Mouse (Mus musculus): Measurements from ENCODE around the gene Ppfia2.

Gene Ppfia2

DNA sequence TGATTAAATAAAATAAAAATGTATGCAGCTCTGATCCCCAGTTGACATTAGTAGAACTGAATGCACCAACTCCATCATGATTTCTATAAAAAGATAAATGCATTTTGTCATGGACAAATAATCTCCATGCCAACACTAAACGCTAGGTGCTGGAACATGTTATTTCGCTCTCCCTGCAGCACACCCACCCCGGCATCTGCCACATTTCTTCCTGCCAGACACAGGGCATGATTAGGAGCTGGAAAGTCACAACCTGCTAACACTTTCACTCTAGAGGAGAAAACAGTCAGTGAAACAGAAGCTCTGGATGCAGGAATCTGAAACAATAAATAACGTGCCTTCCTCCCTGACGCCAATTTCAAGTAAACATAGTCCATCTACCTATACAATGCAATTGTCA is 211.3 kb downstream of the Ppfia2 start:
- no peak for DNase-seq

GRCm38 (mm10) chr10:106685519-106685918 is 215.4 kb downstream of the Ppfia2 start:
- DNase-seq, result no peak

GRCm38 (mm10) chr10:106719936-106720335 is 249.8 kb downstream of the Ppfia2 start:
- DNase-seq, result no peak

DNA sequence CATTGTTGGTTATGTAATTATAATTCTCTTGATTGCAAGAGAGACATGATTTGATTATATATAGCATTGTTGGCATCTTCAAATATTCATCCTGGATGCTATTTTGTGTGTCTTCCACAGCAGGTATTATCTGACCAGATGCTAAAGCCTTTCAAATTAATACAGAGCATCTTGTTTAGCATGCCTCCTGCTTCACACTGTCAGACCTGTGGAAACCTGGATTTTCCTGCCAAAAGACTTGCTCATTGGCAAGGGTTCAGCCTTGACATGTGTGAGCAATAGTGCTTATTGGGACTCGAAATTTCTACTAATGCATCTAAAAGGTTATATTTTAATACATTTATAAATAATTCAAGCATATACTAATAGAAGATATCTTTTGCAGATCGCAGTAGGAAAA is 262.1 kb downstream of the Ppfia2 start:
- DNase-seq, result no peak

GRCm38 (mm10) chr10:106736230-106737063 is 266.3 kb downstream of the Ppfia2 start:
- no peak for DNase-seq

GRCm38 (mm10) chr10:106738190-106738589 is 268.1 kb downstream of the Ppfia2 start:
- no peak for DNase-seq

- no peak for DNase-seq
Measured at GRCm38 (mm10) chr10:106744966-106745365, 274.8 kb downstream of the Ppfia2 start.

DNA sequence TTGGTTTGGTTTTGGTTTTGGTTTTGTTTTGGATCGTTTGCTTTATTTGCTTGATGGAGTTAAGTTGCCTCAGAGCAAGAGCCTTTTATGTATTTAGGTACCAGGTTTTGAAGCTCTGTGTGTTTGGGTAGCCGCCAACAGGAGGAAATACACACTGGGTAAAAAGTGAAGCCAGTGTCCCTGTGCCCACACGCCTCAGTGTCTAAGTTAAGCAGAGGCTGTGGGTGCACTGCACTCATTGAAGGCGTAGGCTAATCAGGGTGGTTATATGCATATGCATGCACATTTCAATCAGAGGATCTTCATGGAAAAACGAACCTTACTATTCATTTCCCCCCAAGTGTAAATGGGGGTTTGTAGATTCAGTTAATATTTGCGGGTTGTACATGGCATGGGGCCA is 290.9 kb downstream of the Ppfia2 start:
- no peak for DNase-seq

DNA sequence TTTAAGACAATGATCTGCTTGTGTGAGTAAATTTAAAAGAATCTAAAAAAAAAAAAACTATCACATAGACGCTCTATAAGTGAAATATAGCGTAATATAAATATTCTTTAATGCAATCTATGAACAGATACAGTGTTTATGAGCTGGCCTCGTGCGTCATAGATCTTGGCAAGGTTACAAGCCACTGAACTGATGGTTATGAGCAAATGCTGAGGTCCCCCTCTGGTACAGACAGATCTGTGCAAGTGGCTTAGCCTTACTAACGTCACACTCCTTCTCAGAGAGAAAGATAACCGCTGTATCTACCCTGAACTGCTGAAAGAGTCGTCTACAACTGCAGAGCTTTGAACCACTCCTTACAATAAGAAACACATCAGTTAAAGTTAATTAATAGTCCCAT is 293.6 kb downstream of the Ppfia2 start:
- DNase-seq, result no peak

- no peak for DNase-seq
Measured at GRCm38 (mm10) chr10:106775571-106775970, 305.4 kb downstream of the Ppfia2 start.

DNA sequence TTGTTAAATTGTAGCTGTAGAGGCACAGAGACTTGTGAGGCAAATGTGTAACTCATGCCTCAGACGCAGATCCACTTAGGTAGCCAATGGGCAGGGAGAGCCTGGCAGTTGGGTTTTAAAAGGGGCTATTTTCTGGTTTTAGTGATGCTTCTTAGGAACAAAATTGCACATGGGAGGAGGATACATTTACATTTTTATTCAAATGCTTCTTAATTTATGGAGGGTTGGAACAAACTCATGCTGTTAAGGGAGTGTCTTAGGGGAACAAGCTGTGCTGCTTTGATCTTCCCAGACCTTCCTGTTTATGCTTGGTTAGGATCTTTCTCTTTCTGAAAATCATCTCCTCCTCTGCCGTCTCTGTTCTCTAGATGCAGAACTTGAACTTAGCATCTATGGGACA is 345.3 kb downstream of the Ppfia2 start:
- DNase-seq, result no peak

DNA sequence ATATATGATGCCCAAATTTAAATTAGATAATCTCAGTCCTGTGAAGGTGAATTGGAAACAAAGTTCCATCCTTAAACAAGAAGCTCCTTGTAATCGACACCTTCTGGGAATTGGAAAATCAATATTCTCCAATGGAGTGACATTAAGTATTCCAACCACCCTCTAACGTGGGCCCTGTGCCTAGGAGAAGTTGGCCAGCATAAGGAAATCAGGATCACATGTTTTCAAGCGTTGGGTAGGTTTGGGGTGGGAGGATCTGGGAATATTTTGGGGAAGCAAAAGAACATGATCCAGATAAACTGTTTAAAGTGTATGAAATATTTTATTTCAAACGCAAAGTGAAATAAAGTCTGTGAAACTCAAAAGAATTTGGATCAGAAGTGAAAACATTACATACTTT is 348.2 kb downstream of the Ppfia2 start:
- DNase-seq, result no peak

GRCm38 (mm10) chr10:106824215-106824614 is 354.1 kb downstream of the Ppfia2 start:
- DNase-seq, result no peak

DNA sequence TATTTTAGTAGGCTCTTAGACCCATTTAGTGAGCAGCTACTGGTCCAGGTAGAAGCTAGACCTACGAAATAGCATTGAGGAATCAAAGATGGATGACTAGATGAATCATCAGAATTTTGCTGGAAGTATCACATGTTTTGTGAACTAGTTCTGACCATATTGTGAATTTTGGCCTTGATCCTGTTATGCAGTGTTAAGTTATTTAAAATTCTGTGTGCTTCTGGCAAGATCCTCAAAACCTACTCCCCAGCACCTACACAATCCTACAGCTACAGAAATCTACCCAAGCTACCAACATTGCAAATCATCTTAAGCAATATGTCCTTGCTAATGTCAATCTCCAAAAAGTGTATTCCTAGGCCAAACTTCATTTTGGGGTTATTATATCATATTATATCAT is 368.3 kb downstream of the Ppfia2 start:
- DNase-seq, result no peak

- DNase-seq, result no peak
Measured at GRCm38 (mm10) chr10:106858106-106858505, 388.0 kb downstream of the Ppfia2 start.

DNA sequence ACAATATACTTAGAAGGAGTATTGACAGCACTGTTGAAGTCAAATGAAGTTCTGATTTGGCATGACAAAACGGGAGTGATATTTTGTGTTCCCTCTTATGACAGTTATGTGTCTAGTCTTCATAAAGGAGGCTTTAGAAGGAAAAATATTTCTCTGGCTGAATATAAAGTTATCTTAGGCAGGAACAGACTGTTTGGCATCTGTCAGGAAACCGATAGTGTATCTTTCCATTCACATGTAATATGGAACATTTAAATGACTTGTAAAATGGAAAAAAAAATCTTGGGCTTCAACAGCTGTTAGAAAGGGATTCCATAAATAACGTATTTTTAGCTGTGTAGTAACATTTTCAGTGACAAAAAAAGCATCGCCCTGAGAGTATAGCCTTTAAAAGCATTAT is 400.1 kb downstream of the Ppfia2 start:
- no peak for DNase-seq

GRCm38 (mm10) chr10:106871847-106872246 is 401.7 kb downstream of the Ppfia2 start:
- DNase-seq, result no peak

DNA sequence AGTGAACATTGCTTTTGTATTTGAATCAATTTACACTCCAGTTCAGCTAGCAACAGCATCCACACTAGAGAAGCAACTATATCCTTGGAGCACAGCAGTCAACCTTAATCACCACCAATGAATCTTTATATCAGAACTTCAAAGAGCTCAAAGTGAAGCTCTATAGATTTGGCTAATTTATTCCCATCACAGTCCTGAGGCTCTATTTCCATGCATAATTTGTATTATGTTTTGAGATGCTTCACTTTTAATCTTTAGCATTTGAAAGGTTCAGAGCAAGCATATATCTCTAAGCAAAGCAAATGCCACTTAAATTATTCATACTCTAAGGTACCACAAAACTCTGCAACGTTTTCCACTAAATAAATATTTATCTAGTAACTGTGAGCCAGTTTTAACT is 402.6 kb downstream of the Ppfia2 start:
- no peak for DNase-seq

GRCm38 (mm10) chr10:106881330-106881729 is 411.2 kb downstream of the Ppfia2 start:
- no peak for DNase-seq

DNA sequence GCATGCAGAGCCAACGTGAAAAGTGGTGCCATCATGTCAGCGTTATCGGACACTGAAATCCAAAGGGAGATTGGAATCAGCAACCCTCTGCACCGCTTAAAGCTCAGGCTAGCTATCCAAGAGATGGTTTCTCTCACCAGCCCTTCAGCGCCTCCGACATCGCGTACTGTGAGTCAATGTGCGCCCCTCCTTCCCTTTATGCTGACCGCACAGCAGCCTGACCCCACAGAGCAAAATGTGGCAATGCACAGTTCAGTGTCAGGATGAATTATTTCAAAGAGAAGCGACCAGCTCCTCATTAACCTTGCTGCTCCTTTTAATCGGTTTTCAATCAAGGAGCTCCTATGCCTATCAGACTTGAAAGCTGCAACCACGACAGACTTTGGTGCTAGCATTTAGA is 426.2 kb downstream of the Ppfia2 start:
- no peak for DNase-seq

GRCm38 (mm10) chr10:106910108-106910507 is 440.0 kb downstream of the Ppfia2 start:
- DNase-seq, result no peak

- DNase-seq, result no peak
Measured at GRCm38 (mm10) chr10:106913032-106913431, 442.9 kb downstream of the Ppfia2 start.

DNA sequence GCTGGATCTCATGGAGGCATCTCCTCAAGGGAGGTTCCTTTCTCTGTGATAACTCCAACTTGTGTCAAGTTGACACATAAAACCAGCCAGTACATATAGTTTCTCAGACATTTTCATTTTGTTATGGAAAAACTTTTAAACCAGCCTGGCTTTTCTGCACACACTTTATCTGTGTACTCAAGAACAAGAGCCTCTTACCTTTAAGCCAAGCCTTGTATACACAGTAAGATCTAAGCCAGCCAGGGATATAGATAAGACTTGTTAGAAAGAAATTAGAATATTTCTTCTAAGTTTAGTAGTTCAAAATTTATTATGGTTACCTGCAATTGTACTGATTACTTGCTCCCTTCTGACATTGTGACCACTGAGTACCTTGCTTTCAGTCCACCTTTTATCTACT is 444.1 kb downstream of the Ppfia2 start:
- no peak for DNase-seq

- DNase-seq, result no peak
Measured at GRCm38 (mm10) chr10:106914822-106915221, 444.7 kb downstream of the Ppfia2 start.

DNA sequence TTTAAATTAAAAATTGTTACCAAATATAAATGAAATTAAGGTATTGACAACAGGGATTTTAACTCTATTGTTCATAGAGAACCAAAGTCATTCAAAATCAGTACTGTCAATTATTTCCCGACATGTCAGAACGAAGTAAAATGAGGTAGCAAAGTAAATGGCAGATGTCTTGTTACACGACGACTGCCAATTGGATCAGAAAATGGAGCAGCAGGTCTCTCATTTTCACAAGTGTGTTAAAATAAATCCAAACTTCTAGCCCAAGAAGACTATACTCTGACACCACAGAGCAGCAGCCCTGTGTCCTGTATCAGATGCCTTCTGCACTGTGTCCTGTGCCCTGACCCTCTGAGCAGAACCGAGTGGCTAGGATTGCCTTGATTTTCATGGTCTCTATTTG is 454.2 kb downstream of the Ppfia2 start:
- DNase-seq, result no peak
